Mouse (Mus musculus): ENCODE results near the gene Ksr2.

DNA sequence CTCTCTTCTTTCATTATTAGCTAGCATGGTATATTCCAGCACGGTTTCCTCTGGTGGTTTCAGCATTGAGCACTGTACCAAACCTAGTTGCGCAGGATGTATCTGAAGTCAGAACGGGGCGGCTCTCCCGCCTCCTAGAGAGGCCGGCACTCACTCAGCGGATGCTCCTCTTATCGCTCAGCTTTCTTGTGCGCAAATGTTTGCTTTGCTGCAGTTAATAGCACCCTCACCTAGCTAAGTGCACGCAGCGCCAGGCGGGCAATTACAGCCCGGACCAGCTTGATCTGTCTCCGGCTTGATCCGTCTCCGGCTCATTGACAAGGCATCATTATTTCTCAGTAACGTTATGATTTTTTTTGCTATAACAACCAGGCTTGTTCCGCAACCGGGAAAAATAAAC, 179.5 kb downstream of the Ksr2 start:
- no peak for TF ChIP-seq CTCF (IDR thresholded peaks at IDR 0.05; ENCODE audit: low read depth)
- no peak for TF ChIP-seq EP300 (optimal IDR thresholded peaks at IDR 0.05)
